Mouse (Mus musculus) midbrain, postnatal 0 days (tissue): Measurements from ENCODE around the gene Kif3b. TPM values are rescaled to one million over a fixed set of nuclear protein-coding genes. Genes with fewer than 3 reads are reported as not detected.
"Not testable (repeated sequence)": the region's sequence is repeated elsewhere in the genome, so short reads cannot be mapped to it uniquely, and the experiment has no call there.

Experiments used
- ATAC-seq: fragments of 200-750 bp; cut with Nextera tagmentation; 2 replicates; pipeline ENCODE4 v1.8.0; 2017; ENCODE audit warnings: moderate number of reproducible peaks, mild to moderate bottlenecking, moderate TSS enrichment, moderate library complexity; ENCODE audit not compliant: low FRiP score
- DNase-seq: peaks from one replicate; pipeline ENCODE4 v3.0.0-alpha.2; 2015; ENCODE audit warnings: low spot score
- H3K27ac ChIP-seq: fragments of 300-500 bp; sonication (generic); 2 replicates; pipeline ENCODE4 v1.5.1; 2014; ENCODE audit warnings: low read depth, mild to moderate bottlenecking, low read length, mixed read lengths
- H3K27me3 ChIP-seq: fragments of 300-500 bp; sonication (generic); 2 replicates; pipeline ENCODE4 v1.6.1; 2014; ENCODE audit warnings: low read length, control low read depth, mixed read lengths; ENCODE audit not compliant: insufficient read depth
- H3K36me3 ChIP-seq: fragments of 300-500 bp; sonication (generic); 2 replicates; pipeline ENCODE4 v1.6.1; 2014; ENCODE audit warnings: low read length, control low read depth, mixed read lengths; ENCODE audit not compliant: insufficient read depth
- H3K4me1 ChIP-seq: fragments of 300-500 bp; sonication (generic); 2 replicates; pipeline ENCODE4 v1.6.1; 2014; ENCODE audit warnings: mild to moderate bottlenecking, control low read depth, antibody characterized with exemption, low read length, mixed read lengths; ENCODE audit not compliant: insufficient read depth
- H3K4me2 ChIP-seq: fragments of 300-500 bp; sonication (generic); 2 replicates; pipeline ENCODE4 v1.6.1; 2014; ENCODE audit warnings: low read depth, mild to moderate bottlenecking, low read length, mixed read lengths; ENCODE audit not compliant: poor library complexity, severe bottlenecking
- H3K4me3 ChIP-seq: fragments of 300-500 bp; sonication (generic); 2 replicates; pipeline ENCODE4 v1.5.1; 2014; ENCODE audit warnings: low read depth, mild to moderate bottlenecking, low read length, moderate library complexity
- H3K9ac ChIP-seq: fragments of 300-500 bp; sonication (generic); replicated peaks from 2 replicates; pipeline ENCODE4 v1.6.1; 2014; ENCODE audit warnings: mild to moderate bottlenecking, low read length, moderate library complexity, mixed read lengths; ENCODE audit not compliant: poor library complexity, severe bottlenecking
- H3K9me3 ChIP-seq: fragments of 300-500 bp; sonication (generic); 2 replicates; pipeline ENCODE4 v1.6.1; 2016; ENCODE audit warnings: low read length, control low read depth
- CTCF ChIP-seq: IDR thresholded peaks from 2 replicates; pipeline ENCODE4 v1.5.1; 2016; ENCODE audit warnings: antibody characterized with exemption, mild to moderate bottlenecking
- WGBS: fragments of 180-500 bp; shearing (Covaris S2); extraction: QIAGEN DNeasy Blood & Tissue Kit; methylation state at CpG from one replicate; pipeline ENCODE4 v1.1.7; 2014; 5-methylcytosine and 5-hydroxymethylcytosine counted together
- polyA plus RNA-seq: library from polyadenylated mRNA; unstranded; fragments of >200 nt; fragmentation: Nextera tagmentation; extraction: Ambion mirVana; gene quantifications from 2 replicates; pipeline ENCODE4 v1.2.1, GENCODE M21; 2015
- total RNA-seq: library from RNA; depleted of rRNA; stranded (reverse); fragments of >200 nt; gene quantifications from 2 replicates; pipeline ENCODE4 v1.2.3, GENCODE M21; 2014

Kif3b gene
- total and polyA plus RNA-seq, 2 experiments from 2014 or later, result 20.6 to 49.5 TPM

- WGBS, result 83% methylated on average over 3 of the region's 3 CpGs
- Histone ChIP-seq H3K36me3 (peaks cover 38% of the 10 kb centered on the region), H3K9ac (no peak overlapping the region), H3K4me3 (no peak overlapping the region), H3K27ac (no peak overlapping the region), H3K4me1 (no peaks in the 10 kb centered on the region), H3K27me3 (no peaks in the 10 kb centered on the region), H3K9me3 (no peaks in the 10 kb centered on the region), H3K4me2 (no peak overlapping the region)
- TF ChIP-seq CTCF, result no peak
- ATAC-seq (no peak), DNase-seq (no peak)
Observed at GRCm38 (mm10) chr2:153259864-153260674, 31.1 kb upstream of the Kif3b start.

- no peak for TF ChIP-seq CTCF
- no peaks in the 10 kb centered on the region for H3K9me3 ChIP-seq
- no peak for DNase-seq
- H3K27ac ChIP-seq, result no peak overlapping the region
- H3K9ac ChIP-seq, result no peak overlapping the region
- no peak for ATAC-seq
- no peaks in the 10 kb centered on the region for H3K4me1 ChIP-seq
- H3K4me2 ChIP-seq, result no peak overlapping the region
- H3K36me3 ChIP-seq, result peaks cover 61% of the 10 kb centered on the region
- no peak overlapping the region for H3K4me3 ChIP-seq
- 93% methylated on average over 7 of the region's 7 CpGs for WGBS
- no peaks in the 10 kb centered on the region for H3K27me3 ChIP-seq
Observed at GRCm38 (mm10) chr2:153263053-153263452, 28.2 kb upstream of the Kif3b start.

GRCm38 (mm10) chr2:153267331-153267730 lies 23.9 kb upstream of the Kif3b start:
- no peak for TF ChIP-seq CTCF
- Histone ChIP-seq H3K4me3 (no peak overlapping the region), H3K27ac (no peak overlapping the region), H3K36me3 (peaks cover 42% of the 10 kb centered on the region), H3K4me2 (no peak overlapping the region), H3K9ac (no peak overlapping the region), H3K9me3 (no peaks in the 10 kb centered on the region), H3K4me1 (no peaks in the 10 kb centered on the region), H3K27me3 (no peaks in the 10 kb centered on the region)
- ATAC-seq (no peak), DNase-seq (no peak)
- 87% methylated on average over 2 of the region's 2 CpGs for WGBS

GRCm38 (mm10) chr2:153270231-153270915 lies 20.8 kb upstream of the Kif3b start:
- 67% methylated on average over 8 of the region's 8 CpGs for WGBS
- H3K27ac ChIP-seq, H3K4me2 ChIP-seq, ATAC-seq, H3K27me3 ChIP-seq, H3K9ac ChIP-seq, H3K9me3 ChIP-seq, H3K4me3 ChIP-seq, H3K4me1 ChIP-seq, DNase-seq: not testable (repeated sequence)
- peaks cover 20% of the 10 kb centered on the region for H3K36me3 ChIP-seq

- H3K9ac ChIP-seq, H3K27me3 ChIP-seq, H3K9me3 ChIP-seq, DNase-seq, H3K4me1 ChIP-seq, H3K4me2 ChIP-seq, H3K27ac ChIP-seq, H3K4me3 ChIP-seq, ATAC-seq, H3K36me3 ChIP-seq: not testable (repeated sequence)
- 71% methylated on average over 6 of the region's 6 CpGs for WGBS
Observed at GRCm38 (mm10) chr2:153274200-153274918, 16.9 kb upstream of the Kif3b start.

GRCm38 (mm10) chr2:153274919-153275247 lies 16.3 kb upstream of the Kif3b start:
- Histone ChIP-seq H3K9me3 (no peaks in the 10 kb centered on the region), H3K27me3 (no peaks in the 10 kb centered on the region), H3K4me2 (no peak overlapping the region), H3K9ac (no peak overlapping the region), H3K4me3 (no peak overlapping the region), H3K4me1 (no peaks in the 10 kb centered on the region), H3K36me3 (no peaks in the 10 kb centered on the region), H3K27ac (no peak overlapping the region)
- ATAC-seq, result no peak
- DNase-seq, result no peak
- TF ChIP-seq CTCF, result no peak
- 80% methylated on average over 6 of the region's 6 CpGs for WGBS

- not testable (repeated sequence) for H3K4me1 ChIP-seq, DNase-seq, H3K9me3 ChIP-seq, ATAC-seq, H3K9ac ChIP-seq, H3K27me3 ChIP-seq, H3K4me3 ChIP-seq, H3K4me2 ChIP-seq, H3K36me3 ChIP-seq, H3K27ac ChIP-seq
- WGBS, result 83% methylated on average over 3 of the region's 3 CpGs
Observed at GRCm38 (mm10) chr2:153275577-153275976, 15.6 kb upstream of the Kif3b start.
